Mouse (Mus musculus) 3T3-L1 (cell line): ENCODE measurements around the gene Cyld.
"Not testable (repeated sequence)": the region's sequence is repeated elsewhere in the genome, so short reads cannot be mapped to it uniquely, and the experiment has no call there.

Experiments used
- DNase-seq: peaks from one replicate; pipeline ENCODE4 v3.0.0-alpha.2; 2015; ENCODE audit warnings: low read depth, low spot score

Gene Cyld

GRCm38 (mm10) chr8:88696721-88697641 lies at the start of gene Cyld:
Cyld (plus strand) TSS chr8:88697028.
- peak; percentile 100 for DNase-seq

- DNase-seq = no peak
These were observed 48.5 kb upstream of the Cyld start for GRCm38 (mm10) chr8:88648322-88648721.

- DNase-seq = no peak
These were observed 46.7 kb upstream of the Cyld start for GRCm38 (mm10) chr8:88650016-88650708.

- DNase-seq = not testable (repeated sequence)
These were observed 45.7 kb upstream of the Cyld start for GRCm38 (mm10) chr8:88651122-88651521.

- peak; percentile 49 for DNase-seq
These were observed 41.5 kb upstream of the Cyld start for GRCm38 (mm10) chr8:88655334-88655733.

GRCm38 (mm10) chr8:88659873-88660272 lies 37.0 kb upstream of the Cyld start:
- no peak for DNase-seq

- no peak for DNase-seq
These were observed 34.4 kb upstream of the Cyld start for GRCm38 (mm10) chr8:88662401-88662821.

- no peak for DNase-seq
These were observed 32.7 kb upstream of the Cyld start for GRCm38 (mm10) chr8:88664121-88664520.

- DNase-seq = no peak
These were observed 31.9 kb upstream of the Cyld start for GRCm38 (mm10) chr8:88664947-88665346.

GRCm38 (mm10) chr8:88666435-88666834 lies 30.4 kb upstream of the Cyld start:
- DNase-seq = no peak

- DNase-seq = peak; percentile 44
These were observed 28.3 kb upstream of the Cyld start for GRCm38 (mm10) chr8:88668400-88669086.

GRCm38 (mm10) chr8:88670782-88671181 lies 26.0 kb upstream of the Cyld start:
- DNase-seq = no peak

- DNase-seq = no peak
These were observed 25.3 kb upstream of the Cyld start for GRCm38 (mm10) chr8:88671575-88671974.

- DNase-seq = no peak
These were observed 23.0 kb upstream of the Cyld start for GRCm38 (mm10) chr8:88673859-88674258.

- DNase-seq = no peak
These were observed 21.3 kb upstream of the Cyld start for GRCm38 (mm10) chr8:88675372-88676165.

- DNase-seq = no peak
These were observed 19.8 kb upstream of the Cyld start for GRCm38 (mm10) chr8:88677071-88677470.

- no peak for DNase-seq
These were observed 16.3 kb upstream of the Cyld start for GRCm38 (mm10) chr8:88680566-88680965.

GRCm38 (mm10) chr8:88681046-88681445 lies 15.8 kb upstream of the Cyld start:
- DNase-seq = no peak

- DNase-seq = peak; percentile 51
These were observed 13.1 kb upstream of the Cyld start for GRCm38 (mm10) chr8:88683656-88684289.

- DNase-seq = no peak
These were observed 10.5 kb upstream of the Cyld start for GRCm38 (mm10) chr8:88686226-88686905.
